Mouse (Mus musculus): Measurements from ENCODE around the gene Nt5dc1. TPM values are rescaled to one million over a fixed set of nuclear protein-coding genes. Genes with fewer than 3 reads are reported as not detected.

The Nt5dc1 gene
- polyA plus RNA-seq, 1 experiment from 2014 or later, result 6.8 TPM

GRCm38 (mm10) chr10:34368138-34368537 lies 50.2 kb downstream of the Nt5dc1 start:
- H3K4me1 ChIP-seq (replicated peaks), result no peaks in the 10 kb centered on the region
- H3K4me2 ChIP-seq, result no peak overlapping the region
- no peak overlapping the region for H3K27ac ChIP-seq (ENCODE audit: poor library complexity, severe bottlenecking)
- no peaks in the 10 kb centered on the region for H3K27me3 ChIP-seq (replicated peaks)
- ATAC-seq (ENCODE audit: insufficient number of reproducible peaks, low FRiP score), result no peak
- WGBS, result 62% methylated on average over 5 of the region's 5 CpGs
- no peaks in the 10 kb centered on the region for H3K36me3 ChIP-seq
- no peak overlapping the region for H3K9ac ChIP-seq
- no peak overlapping the region for H3K4me3 ChIP-seq
- no peaks in the 10 kb centered on the region for H3K9me3 ChIP-seq (replicated peaks)

DNA sequence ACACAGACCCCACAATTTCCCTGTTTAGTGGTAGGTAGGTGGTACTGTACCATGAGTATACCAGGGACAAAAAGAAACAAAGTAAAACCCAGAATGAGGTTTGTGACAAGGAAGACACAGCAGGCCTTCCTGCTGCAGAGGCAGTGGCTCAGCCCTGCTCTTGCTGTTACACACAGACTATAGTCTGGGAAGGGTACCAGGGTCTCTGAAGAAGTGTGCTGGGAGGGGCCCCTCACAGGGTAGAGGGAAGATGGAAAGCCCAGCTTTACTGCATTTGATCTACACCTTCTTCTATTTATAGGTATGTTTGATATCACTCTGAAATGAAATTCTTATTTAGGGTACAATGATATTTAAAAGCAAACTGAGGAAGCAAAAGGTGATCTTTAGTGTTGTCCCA lies 54.6 kb downstream of the Nt5dc1 start:
- Histone ChIP-seq H3K36me3 (no peaks in the 10 kb centered on the region), H3K4me3 (no peak overlapping the region), H3K9ac (no peak overlapping the region), H3K4me2 (no peak overlapping the region), H3K27me3 (replicated peaks) (no peaks in the 10 kb centered on the region), H3K4me1 (replicated peaks) (no peaks in the 10 kb centered on the region), H3K9me3 (replicated peaks) (no peaks in the 10 kb centered on the region), H3K27ac (ENCODE audit: poor library complexity, severe bottlenecking) (no peak overlapping the region)
- ATAC-seq (ENCODE audit: insufficient number of reproducible peaks, low FRiP score), result no peak

GRCm38 (mm10) chr10:34358263-34358662 lies 60.1 kb downstream of the Nt5dc1 start:
- 77% methylated on average over 3 of the region's 3 CpGs for WGBS
- H3K4me3 ChIP-seq, result no peak overlapping the region
- H3K4me2 ChIP-seq, result no peak overlapping the region
- ATAC-seq (ENCODE audit: insufficient number of reproducible peaks, low FRiP score), result no peak
- no peaks in the 10 kb centered on the region for H3K9me3 ChIP-seq (replicated peaks)
- no peak overlapping the region for H3K9ac ChIP-seq
- no peaks in the 10 kb centered on the region for H3K36me3 ChIP-seq
- H3K27me3 ChIP-seq (replicated peaks), result no peaks in the 10 kb centered on the region
- no peaks in the 10 kb centered on the region for H3K4me1 ChIP-seq (replicated peaks)
- no peak overlapping the region for H3K27ac ChIP-seq (ENCODE audit: poor library complexity, severe bottlenecking)

- no peak for ATAC-seq (ENCODE audit: insufficient number of reproducible peaks, low FRiP score)
- H3K4me2 ChIP-seq, result no peak overlapping the region
- 69% methylated on average over 4 of the region's 4 CpGs for WGBS
These were observed 66.2 kb downstream of the Nt5dc1 start for GRCm38 (mm10) chr10:34352166-34352565.

DNA sequence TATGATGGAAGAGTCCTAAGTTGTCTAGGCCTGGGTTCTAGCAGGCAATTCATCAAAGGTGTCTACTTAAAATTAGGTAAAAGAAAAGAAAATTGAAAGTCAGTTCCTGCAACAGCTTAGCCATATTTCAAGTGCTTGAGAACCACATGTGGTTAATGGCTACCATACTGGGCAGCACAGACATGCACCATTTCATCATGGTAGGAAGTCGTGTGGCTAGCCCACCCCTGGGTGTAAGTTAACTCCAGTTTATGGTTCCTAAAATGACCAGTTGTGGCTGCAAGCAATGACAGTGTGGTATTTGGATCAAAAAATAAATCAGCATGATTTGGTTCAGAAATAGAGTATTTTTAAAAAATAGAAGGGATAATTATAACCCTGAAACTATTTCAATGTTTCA lies 76.5 kb downstream of the Nt5dc1 start:
- Histone ChIP-seq H3K9ac (no peak overlapping the region), H3K4me1 (replicated peaks) (no peaks in the 10 kb centered on the region), H3K27me3 (replicated peaks) (no peaks in the 10 kb centered on the region), H3K4me3 (no peak overlapping the region), H3K27ac (ENCODE audit: poor library complexity, severe bottlenecking) (no peak overlapping the region), H3K36me3 (no peaks in the 10 kb centered on the region), H3K9me3 (replicated peaks) (no peaks in the 10 kb centered on the region), H3K4me2 (no peak overlapping the region)
- ATAC-seq (ENCODE audit: insufficient number of reproducible peaks, low FRiP score), result no peak
- 90% methylated on average over 1 of the region's 1 CpGs for WGBS

More at GRCm38 (mm10) chr10:34352166-34352565, 66.2 kb downstream of the Nt5dc1 start:
- no peak overlapping the region for H3K9ac ChIP-seq
- H3K27ac ChIP-seq (ENCODE audit: poor library complexity, severe bottlenecking), result no peak overlapping the region
- no peaks in the 10 kb centered on the region for H3K27me3 ChIP-seq (replicated peaks)
- no peaks in the 10 kb centered on the region for H3K9me3 ChIP-seq (replicated peaks)
- no peak overlapping the region for H3K4me3 ChIP-seq
- no peaks in the 10 kb centered on the region for H3K36me3 ChIP-seq
- H3K4me1 ChIP-seq (replicated peaks), result peaks cover 6% of the 10 kb centered on the region

DNA sequence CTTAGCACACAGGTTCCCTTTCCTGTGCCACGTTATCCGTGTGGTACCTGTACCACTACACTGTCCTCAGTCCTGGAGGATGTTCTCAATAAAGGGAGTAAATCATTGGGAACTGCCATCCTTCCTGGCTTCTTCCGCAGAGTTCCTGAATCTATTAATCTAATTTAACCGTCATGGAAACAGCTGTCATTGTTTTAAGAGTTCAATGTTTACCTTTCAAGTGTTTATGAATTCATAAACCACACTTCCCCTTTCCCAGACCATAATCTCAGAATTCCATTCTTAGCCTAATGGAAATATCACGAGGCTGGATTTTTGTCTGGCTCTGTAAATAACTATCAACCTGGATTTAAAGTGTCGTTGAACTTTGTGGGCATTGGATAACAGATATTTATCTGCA lies 77.3 kb downstream of the Nt5dc1 start:
- Histone ChIP-seq H3K27me3 (replicated peaks) (no peaks in the 10 kb centered on the region), H3K9me3 (replicated peaks) (no peaks in the 10 kb centered on the region), H3K9ac (no peak overlapping the region), H3K27ac (ENCODE audit: poor library complexity, severe bottlenecking) (no peak overlapping the region), H3K4me1 (replicated peaks) (no peaks in the 10 kb centered on the region), H3K4me2 (no peak overlapping the region), H3K4me3 (no peak overlapping the region), H3K36me3 (no peaks in the 10 kb centered on the region)
- ATAC-seq (ENCODE audit: insufficient number of reproducible peaks, low FRiP score), result no peak
- WGBS, result 73% methylated on average over 6 of the region's 6 CpGs

DNA sequence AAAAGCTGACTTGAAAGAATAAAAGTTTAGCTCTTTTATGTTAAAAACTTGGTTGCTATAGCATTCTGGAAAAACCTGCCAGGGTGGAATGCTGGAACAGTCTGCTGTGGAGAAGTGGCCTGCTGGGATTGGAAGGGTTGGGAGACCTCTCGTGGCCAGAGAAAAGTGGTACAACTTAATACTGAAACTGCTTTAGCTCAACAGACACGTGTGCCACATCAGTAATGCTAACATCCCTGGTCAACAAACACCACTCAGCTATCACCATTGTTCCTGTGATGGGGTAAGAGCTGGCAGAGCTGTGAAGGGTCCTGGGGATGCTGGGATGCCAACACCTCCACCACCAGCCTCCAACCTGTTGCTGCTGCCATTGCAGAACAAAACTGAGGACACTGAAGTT lies 90.0 kb downstream of the Nt5dc1 start:
- Histone ChIP-seq H3K36me3 (no peaks in the 10 kb centered on the region), H3K4me1 (replicated peaks) (no peaks in the 10 kb centered on the region), H3K27me3 (replicated peaks) (no peaks in the 10 kb centered on the region), H3K9me3 (replicated peaks) (no peaks in the 10 kb centered on the region), H3K9ac (no peak overlapping the region), H3K27ac (ENCODE audit: poor library complexity, severe bottlenecking) (no peak overlapping the region), H3K4me2 (no peak overlapping the region), H3K4me3 (no peak overlapping the region)
- ATAC-seq (ENCODE audit: insufficient number of reproducible peaks, low FRiP score), result peak; percentile 48; the same call in 1 of the 2 replicates
- 4% methylated on average over 2 of the region's 2 CpGs for WGBS

DNA sequence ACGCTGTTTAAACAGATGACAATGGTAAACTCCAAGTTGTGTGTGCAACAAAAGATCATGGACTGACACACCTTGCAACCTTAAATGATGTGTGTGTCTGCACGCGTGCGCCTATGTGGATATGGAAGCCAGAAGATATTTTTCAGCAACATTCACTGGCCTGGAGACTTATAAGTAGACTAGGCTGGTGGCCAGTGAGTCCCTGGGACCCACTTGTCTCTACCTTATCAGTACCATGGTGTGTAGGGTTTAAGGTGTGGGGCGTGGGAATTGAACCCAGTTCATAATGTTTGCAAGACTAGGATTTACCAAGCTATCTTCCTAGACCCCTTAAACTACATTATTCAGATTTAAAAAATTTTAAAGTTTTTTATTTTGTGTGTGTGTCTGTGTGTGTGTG lies 91.2 kb downstream of the Nt5dc1 start:
- no peak overlapping the region for H3K4me2 ChIP-seq
- no peak for ATAC-seq (ENCODE audit: insufficient number of reproducible peaks, low FRiP score)
- H3K36me3 ChIP-seq, result peaks cover under 1% of the 10 kb centered on the region
- H3K27ac ChIP-seq (ENCODE audit: poor library complexity, severe bottlenecking), result no peak overlapping the region
- no peak overlapping the region for H3K4me3 ChIP-seq
- no peaks in the 10 kb centered on the region for H3K9me3 ChIP-seq (replicated peaks)
- H3K9ac ChIP-seq, result no peak overlapping the region
- WGBS, result 56% methylated on average over 5 of the region's 5 CpGs
- no peaks in the 10 kb centered on the region for H3K27me3 ChIP-seq (replicated peaks)
- no peaks in the 10 kb centered on the region for H3K4me1 ChIP-seq (replicated peaks)

DNA sequence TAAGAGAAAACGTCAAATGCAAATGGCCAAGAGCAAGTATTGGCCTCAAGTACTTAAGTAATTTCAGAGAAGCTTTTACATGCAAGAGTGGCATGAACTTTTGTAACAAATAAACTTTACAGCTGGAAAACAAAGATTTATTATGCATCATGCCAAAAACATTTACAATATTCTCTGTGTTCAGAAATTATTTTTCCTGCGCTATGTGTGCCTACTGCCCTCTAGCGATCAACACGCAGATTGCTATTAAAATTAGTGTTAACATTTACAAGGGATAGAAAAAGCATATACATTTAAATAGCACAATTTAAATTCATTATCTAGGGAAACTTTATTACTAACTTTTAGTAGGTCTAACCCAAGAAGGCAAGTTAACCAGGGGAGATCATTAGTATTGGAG lies 91.7 kb downstream of the Nt5dc1 start:
- Histone ChIP-seq H3K4me1 (replicated peaks) (no peaks in the 10 kb centered on the region), H3K27ac (ENCODE audit: poor library complexity, severe bottlenecking) (no peak overlapping the region), H3K4me2 (no peak overlapping the region), H3K4me3 (no peak overlapping the region), H3K36me3 (peaks cover 5% of the 10 kb centered on the region), H3K9ac (no peak overlapping the region), H3K27me3 (replicated peaks) (no peaks in the 10 kb centered on the region), H3K9me3 (replicated peaks) (no peaks in the 10 kb centered on the region)
- ATAC-seq (ENCODE audit: insufficient number of reproducible peaks, low FRiP score), result no peak
- 29% methylated on average over 4 of the region's 4 CpGs for WGBS

- Histone ChIP-seq H3K27ac (ENCODE audit: poor library complexity, severe bottlenecking) (no peak overlapping the region), H3K9ac (no peak overlapping the region), H3K36me3 (peaks cover 5% of the 10 kb centered on the region), H3K9me3 (replicated peaks) (no peaks in the 10 kb centered on the region), H3K4me1 (replicated peaks) (peaks cover 10% of the 10 kb centered on the region), H3K27me3 (replicated peaks) (no peaks in the 10 kb centered on the region), H3K4me2 (no peak overlapping the region), H3K4me3 (no peak overlapping the region)
- WGBS, result 58% methylated on average over 2 of the region's 2 CpGs
- no peak for ATAC-seq (ENCODE audit: insufficient number of reproducible peaks, low FRiP score)
These were observed 97.5 kb downstream of the Nt5dc1 start for GRCm38 (mm10) chr10:34320809-34321208.

DNA sequence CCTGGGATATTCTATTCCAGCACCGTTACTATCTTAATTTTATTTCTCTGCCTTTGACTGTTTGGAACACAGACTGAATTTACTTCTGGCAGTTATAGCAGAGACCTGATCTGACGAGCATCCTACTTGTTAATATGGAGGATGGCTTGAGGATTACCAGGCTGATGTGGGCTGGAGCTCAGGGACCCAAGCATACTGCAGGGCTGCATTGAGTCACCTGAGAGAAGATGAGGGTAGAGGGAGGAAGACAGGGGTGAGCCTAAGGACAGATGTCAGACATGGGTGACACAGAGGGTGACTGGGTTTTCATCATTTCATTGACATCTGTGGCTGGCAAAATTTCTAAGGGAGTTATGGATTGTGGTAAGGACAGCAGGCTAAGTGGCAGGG lies 101.1 kb downstream of the Nt5dc1 start:
- Histone ChIP-seq H3K9ac (no peak overlapping the region), H3K27me3 (replicated peaks) (no peaks in the 10 kb centered on the region), H3K36me3 (peaks cover 5% of the 10 kb centered on the region), H3K4me1 (replicated peaks) (peaks cover 10% of the 10 kb centered on the region), H3K27ac (ENCODE audit: poor library complexity, severe bottlenecking) (no peak overlapping the region), H3K4me3 (no peak overlapping the region), H3K9me3 (replicated peaks) (no peaks in the 10 kb centered on the region), H3K4me2 (no peak overlapping the region)
- WGBS, result 32% methylated on average over 2 of the region's 2 CpGs
- no peak for ATAC-seq (ENCODE audit: insufficient number of reproducible peaks, low FRiP score)

DNA sequence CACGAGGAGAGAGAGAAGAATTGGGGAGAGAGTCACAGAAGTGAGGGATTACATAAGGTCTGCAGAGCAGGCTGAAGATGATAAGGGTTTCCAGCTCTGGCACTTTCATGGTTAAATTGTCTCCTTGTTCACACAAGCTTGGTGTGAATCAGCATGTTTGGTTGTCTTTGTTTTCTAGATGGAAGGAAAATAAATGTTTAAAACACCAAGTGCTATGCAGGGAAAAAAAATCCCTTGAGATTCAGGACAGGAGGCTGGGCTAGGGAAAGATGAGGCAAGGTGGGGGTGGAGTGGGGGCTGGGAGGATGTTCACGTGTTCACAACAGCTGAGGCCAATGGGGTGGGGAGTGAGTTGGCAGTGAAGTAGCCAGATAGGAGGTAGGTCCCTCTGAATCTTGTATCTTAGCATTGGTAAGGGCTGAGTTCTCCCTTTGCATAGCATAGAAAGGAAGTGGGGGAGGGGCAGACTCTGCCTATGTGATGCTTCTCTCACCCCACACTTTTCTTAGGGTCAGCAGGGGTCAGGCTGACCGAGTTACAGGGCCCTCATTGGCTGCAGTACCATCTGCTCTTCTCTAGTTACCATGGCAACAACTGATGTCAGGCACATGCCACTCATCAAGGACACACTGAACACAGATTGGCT lies 101.7 kb downstream of the Nt5dc1 start:
- no peak overlapping the region for H3K27ac ChIP-seq (ENCODE audit: poor library complexity, severe bottlenecking)
- no peaks in the 10 kb centered on the region for H3K9me3 ChIP-seq (replicated peaks)
- no peaks in the 10 kb centered on the region for H3K27me3 ChIP-seq (replicated peaks)
- peak overlapping the region; percentile 20; the same call in 1 of the 2 replicates for H3K4me2 ChIP-seq
- no peak overlapping the region for H3K9ac ChIP-seq
- peaks cover 4% of the 10 kb centered on the region for H3K36me3 ChIP-seq
- peaks cover 10% of the 10 kb centered on the region for H3K4me1 ChIP-seq (replicated peaks)
- 2% methylated on average over 3 of the region's 3 CpGs for WGBS
- H3K4me3 ChIP-seq, result no peak overlapping the region
- ATAC-seq (ENCODE audit: insufficient number of reproducible peaks, low FRiP score), result 0 out of 2 replicates have a peak, but pooled peaks have one; percentile 51

All from heart, embryonic 12.5 days (tissue).